Mouse (Mus musculus) urinary bladder, postnatal 14 days (tissue): ENCODE data around the gene Unc80.
A peak's percentile ranks its signal among the peaks of the same experiment; 100 is the strongest.
"Not testable (repeated sequence)": the region's sequence is repeated elsewhere in the genome, so short reads cannot be mapped to it uniquely, and the experiment has no call there.

Source experiments
- DNase-seq: peaks from one replicate; pipeline ENCODE4 v3.0.0; 2021; ENCODE audit warnings: low spot score

Gene Unc80

GRCm38 (mm10) chr1:66617188-66617587 lies 149.0 kb downstream of the Unc80 start:
- no peak for DNase-seq

- no peak for DNase-seq
Measured at GRCm38 (mm10) chr1:66638177-66638576, 170.0 kb downstream of the Unc80 start.

GRCm38 (mm10) chr1:66646894-66647293 lies 178.7 kb downstream of the Unc80 start:
- DNase-seq: no peak

- DNase-seq: no peak
Measured at GRCm38 (mm10) chr1:66649568-66649967, 181.4 kb downstream of the Unc80 start.

GRCm38 (mm10) chr1:66650006-66650405 lies 181.8 kb downstream of the Unc80 start:
- no peak for DNase-seq

- no peak for DNase-seq
Measured at GRCm38 (mm10) chr1:66655119-66655746, 187.1 kb downstream of the Unc80 start.

- no peak for DNase-seq
Measured at GRCm38 (mm10) chr1:66655747-66656119, 187.6 kb downstream of the Unc80 start.

GRCm38 (mm10) chr1:66671475-66671874 lies 203.3 kb downstream of the Unc80 start:
- DNase-seq: no peak

- DNase-seq: no peak
Measured at GRCm38 (mm10) chr1:66672812-66673211, 204.6 kb downstream of the Unc80 start.

- DNase-seq: no peak
Measured at GRCm38 (mm10) chr1:66677928-66678327, 209.8 kb downstream of the Unc80 start.

GRCm38 (mm10) chr1:66678662-66679061 lies 210.5 kb downstream of the Unc80 start:
- DNase-seq: no peak

- no peak for DNase-seq
Measured at GRCm38 (mm10) chr1:66682974-66683373, 214.8 kb downstream of the Unc80 start.

GRCm38 (mm10) chr1:66691772-66692171 lies 223.6 kb downstream of the Unc80 start:
- DNase-seq: no peak

- DNase-seq: no peak
Measured at GRCm38 (mm10) chr1:66692308-66692707, 224.1 kb downstream of the Unc80 start.

- no peak for DNase-seq
Measured at GRCm38 (mm10) chr1:66692780-66693392, 224.7 kb downstream of the Unc80 start.

GRCm38 (mm10) chr1:66694266-66694665 lies 226.1 kb downstream of the Unc80 start:
- no peak for DNase-seq

- DNase-seq: no peak
Measured at GRCm38 (mm10) chr1:66695296-66695695, 227.1 kb downstream of the Unc80 start.

GRCm38 (mm10) chr1:66699630-66700029 lies 231.5 kb downstream of the Unc80 start:
- DNase-seq: not testable (repeated sequence)

GRCm38 (mm10) chr1:66700149-66700692 lies 232.1 kb downstream of the Unc80 start:
- no peak for DNase-seq

- DNase-seq: peak; percentile 94
Measured at GRCm38 (mm10) chr1:66700693-66701575, 232.8 kb downstream of the Unc80 start, which contains the start of gene Rpe. Gene Rpe (plus strand): TSS chr1:66700831.

- no peak for DNase-seq
Measured at GRCm38 (mm10) chr1:66701576-66701940, 233.4 kb downstream of the Unc80 start.

- DNase-seq: no peak
Measured at GRCm38 (mm10) chr1:66702623-66703345, 234.6 kb downstream of the Unc80 start.
